ENCODE assay signal across 8 mouse cellular contexts in the genomic region with DNA sequence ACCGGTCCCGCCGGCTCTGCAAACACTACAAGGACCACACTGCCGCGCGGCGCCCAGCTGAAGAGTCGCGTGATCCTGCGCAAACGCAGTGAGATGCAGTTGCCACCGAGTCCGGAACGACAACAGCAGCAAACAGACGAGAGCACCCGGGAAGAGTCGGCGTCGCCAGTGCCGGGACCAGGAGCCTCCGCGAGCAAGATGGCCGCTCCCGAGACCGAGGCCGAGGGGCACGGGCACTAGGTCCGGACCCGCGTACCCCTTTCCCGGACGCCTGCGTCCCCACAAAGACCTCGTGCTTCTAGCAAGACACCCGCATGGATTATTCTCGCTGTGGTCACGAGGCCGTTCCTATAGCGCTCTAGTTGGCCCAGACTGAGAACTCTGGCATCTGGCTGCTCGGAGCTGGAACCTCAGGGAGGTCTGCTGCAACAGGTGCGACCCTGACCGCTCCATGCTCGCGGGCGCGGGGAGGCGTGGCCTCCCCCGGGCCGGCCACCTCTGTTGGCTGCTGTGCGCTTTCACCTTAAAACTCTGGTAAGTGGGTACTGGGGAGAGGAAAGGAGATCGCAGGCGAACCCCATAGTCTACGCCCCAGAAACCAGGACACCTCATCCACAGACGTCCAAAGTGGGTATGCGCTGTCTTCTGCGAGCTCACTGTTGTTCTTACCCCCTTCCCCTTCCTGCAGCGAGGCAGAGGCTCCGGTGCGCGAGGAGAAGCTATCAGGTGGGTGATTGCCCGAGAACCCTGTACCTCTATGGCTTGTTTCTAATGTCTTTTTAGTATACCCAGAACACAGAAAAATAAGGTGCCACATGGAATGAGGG. TPM values are rescaled to one million over a fixed set of nuclear protein-coding genes. Genes with fewer than 3 reads are reported as not detected.
A peak's percentile ranks its signal among the peaks of the same experiment; 100 is the strongest.
DNase-seq lines count a peak whose midpoint lies in the region; ATAC-seq and TF ChIP-seq lines count a peak whose summit lies in the region.

Jtb (plus strand) TSS at position 91 of the 827 bp plus-strand sequence.

- ATAC-seq in Patski = peak; percentile 99
- ATAC-seq in hindbrain, embryonic 14.5 days (ENCODE audit: low FRiP score) = peak; percentile 98

- H3K36me3 ChIP-seq in hindbrain, embryonic 14.5 days (replicated peaks; ENCODE audit: control insufficient read depth, insufficient read depth) = peaks cover 30% of the 10 kb centered on the region

- peak within 1 kb of the TSS; percentile 70 for H3K9ac ChIP-seq in hindbrain, embryonic 14.5 days

- TF ChIP-seq CTCF in Patski (IDR thresholded peaks at IDR 0.05) = no peak

- peaks cover 11% of the 10 kb centered on the region for H3K4me1 ChIP-seq in hindbrain, embryonic 14.5 days (replicated peaks; ENCODE audit: control insufficient read depth, insufficient read depth, low read length)

- H3K4me3 ChIP-seq in hindbrain, embryonic 14.5 days (replicated peaks; ENCODE audit: low read length) = peak within 1 kb of the TSS; percentile 63

- DNase-seq in Patski (ENCODE audit: low read depth, low spot score) = peak; percentile 94
- DNase-seq in cerebellum, postnatal 25 days = peak; percentile 93 to 95
- peak; percentile 87 to 95 for DNase-seq in frontal cortex, postnatal 25 days (ENCODE audit: low spot score in 2 of 2)
- peak; percentile 94 for DNase-seq in hindbrain, embryonic 14.5 days (ENCODE audit: low spot score)
- DNase-seq in left cerebral cortex, adult 11 months (ENCODE audit: low spot score) = peak; percentile 93
- peak; percentile 93 to 96 for DNase-seq in lung, postnatal 4 days
- peak; percentile 89 for DNase-seq in retina, postnatal 7 days (ENCODE audit: low read depth, low spot score)
- DNase-seq in urinary bladder, adult 2 months (ENCODE audit: low spot score) = peak; percentile 83

- H3K27me3 ChIP-seq in Patski = no peaks in the 10 kb centered on the region
- no peaks in the 10 kb centered on the region for H3K27me3 ChIP-seq in hindbrain, embryonic 14.5 days (ENCODE audit: control insufficient read depth, insufficient read depth, low read length)

- CTCF ChIA-PET in Patski (lab: Charles Lee) = interaction anchor here (0.9 to 2.2 kb wide), 8 partner anchors 10 to 154 kb away, joined by 3 to 9 read pairs (median 4); partner anchors contain the start of genes Rab13, Rps27 and Slc39a1

- in situ Hi-C loops in Patski (cut with MboI; ENCODE audit: low pct_unique_long_range_greater_than_20kb) = no loop called here

- POLR2A ChIA-PET in Patski (lab: Charles Lee) = interaction anchor here (1.7 to 2.5 kb wide), 2 partner anchors 12 to 16 kb away, joined by 9 to 18 read pairs; partner anchors contain the start of gene Slc39a1

- H3K4me2 ChIP-seq in hindbrain, embryonic 14.5 days (replicated peaks) = peak within 1 kb of the TSS; percentile 83

- H3K27ac ChIP-seq in hindbrain, embryonic 14.5 days = peak within 1 kb of the TSS; percentile 82

- H3K9me3 ChIP-seq in hindbrain, embryonic 14.5 days (ENCODE audit: control insufficient read depth, low read length) = no peaks in the 10 kb centered on the region

- WGBS in hindbrain, embryonic 14.5 days = under 1% methylated on average over 61 of the region's 61 CpGs

RNA-seq across cellular contexts. Expression of gene Jtb, which starts in this region (rescaled TPM):
- 108 TPM for polyA plus RNA-seq in Patski (2021)
- polyA plus RNA-seq in hindbrain, embryonic 14.5 days (2014; fragmentation: Nextera tagmentation; extraction: Ambion mirVana) = 102 and 103 TPM in 2 replicates
- polyA plus RNA-seq in urinary bladder, adult 2 months (2012; rRNA removed) = 64.2 and 81.2 TPM in 2 replicates

Comparison
In these comparisons a context has a peak if more than half of its experiments do, and no peak if none do; other contexts are left out.
1. Peak in every context shown above with its lines: DNase-seq, ATAC-seq, H3K4me3 ChIP-seq and H3K27ac ChIP-seq.